Mouse (Mus musculus): ENCODE results near the gene Tex45.

DNA sequence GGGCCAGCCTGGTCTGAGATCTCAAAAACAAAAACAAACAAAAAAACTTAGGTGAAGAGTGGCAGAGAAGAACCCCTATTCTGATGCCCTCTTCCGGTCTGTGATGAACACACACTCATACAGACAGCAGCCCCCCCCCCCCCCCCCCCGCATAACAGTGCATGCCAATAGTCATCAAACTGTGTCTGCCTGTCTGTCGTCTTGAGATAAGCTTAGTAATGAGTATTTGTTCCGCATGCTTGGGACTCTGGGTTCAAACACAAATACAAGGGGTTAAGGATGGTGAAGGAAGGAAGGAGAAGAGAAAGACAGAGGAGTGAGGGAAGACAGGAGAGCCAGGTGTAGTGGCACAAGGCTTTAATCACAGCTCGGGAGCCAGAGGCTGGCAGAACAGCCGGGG, 34.2 kb upstream of the Tex45 start:
- no peak for TF ChIP-seq CTCF (IDR thresholded peaks at IDR 0.05; ENCODE audit: low read depth)
- TF ChIP-seq EP300 (IDR thresholded peaks at IDR 0.05; ENCODE audit: low read depth): no peak

Data from liver, postnatal 0 days (tissue).